Mouse (Mus musculus) left cerebral cortex, postnatal 14 days (tissue): ENCODE data around the gene Fsd1. TPM values are rescaled to one million over a fixed set of nuclear protein-coding genes. Genes with fewer than 3 reads are reported as not detected.
A peak's percentile ranks its signal among the peaks of the same experiment; 100 is the strongest.
"Not testable (repeated sequence)": the region's sequence is repeated elsewhere in the genome, so short reads cannot be mapped to it uniquely, and the experiment has no call there.

ENCODE experiments used
- DNase-seq, 2 experiments: peaks; one replicate each; pipeline ENCODE4 v3.0.0; 2021 to 2022; ENCODE audit warnings: low spot score in 2 of 2, mixed read lengths in 1 of 2
- intact Hi-C: fragments of 180-260 bp; cut with DNase I; formaldehyde crosslinking; loops from one replicate; pipeline ENCODE4 v1.15.1; 2025
- long read RNA-seq, 2 experiments: library from polyadenylated mRNA; stranded (forward); transcript quantifications; one replicate each; pipeline ENCODE4 v2.0.0; 2021
- total RNA-seq, 2 experiments: library from RNA; stranded (reverse); gene quantifications; 2 replicates each; pipeline ENCODE4 v1.2.3; 2021

Fsd1 gene
- total RNA-seq = 10 to 100 TPM; 89.9 to 97.3 TPM
- long read RNA-seq, experiment 1, transcript Fsd1-201 (13 exons, 1,748 nt) = major isoform, 135 of 154 reads
- long read RNA-seq, experiment 1, partial matches to known transcripts = 6 of 154 reads
- long read RNA-seq, experiment 1, other reads (novel, unspliced or antisense) = 13 of 154 reads
- long read RNA-seq, experiment 2, transcript Fsd1-201 (13 exons, 1,748 nt) = major isoform, 98 of 145 reads
- long read RNA-seq, experiment 2, partial matches to known transcripts = 15 of 145 reads
- long read RNA-seq, experiment 2, other reads (novel, unspliced or antisense) = 32 of 145 reads

DNA sequence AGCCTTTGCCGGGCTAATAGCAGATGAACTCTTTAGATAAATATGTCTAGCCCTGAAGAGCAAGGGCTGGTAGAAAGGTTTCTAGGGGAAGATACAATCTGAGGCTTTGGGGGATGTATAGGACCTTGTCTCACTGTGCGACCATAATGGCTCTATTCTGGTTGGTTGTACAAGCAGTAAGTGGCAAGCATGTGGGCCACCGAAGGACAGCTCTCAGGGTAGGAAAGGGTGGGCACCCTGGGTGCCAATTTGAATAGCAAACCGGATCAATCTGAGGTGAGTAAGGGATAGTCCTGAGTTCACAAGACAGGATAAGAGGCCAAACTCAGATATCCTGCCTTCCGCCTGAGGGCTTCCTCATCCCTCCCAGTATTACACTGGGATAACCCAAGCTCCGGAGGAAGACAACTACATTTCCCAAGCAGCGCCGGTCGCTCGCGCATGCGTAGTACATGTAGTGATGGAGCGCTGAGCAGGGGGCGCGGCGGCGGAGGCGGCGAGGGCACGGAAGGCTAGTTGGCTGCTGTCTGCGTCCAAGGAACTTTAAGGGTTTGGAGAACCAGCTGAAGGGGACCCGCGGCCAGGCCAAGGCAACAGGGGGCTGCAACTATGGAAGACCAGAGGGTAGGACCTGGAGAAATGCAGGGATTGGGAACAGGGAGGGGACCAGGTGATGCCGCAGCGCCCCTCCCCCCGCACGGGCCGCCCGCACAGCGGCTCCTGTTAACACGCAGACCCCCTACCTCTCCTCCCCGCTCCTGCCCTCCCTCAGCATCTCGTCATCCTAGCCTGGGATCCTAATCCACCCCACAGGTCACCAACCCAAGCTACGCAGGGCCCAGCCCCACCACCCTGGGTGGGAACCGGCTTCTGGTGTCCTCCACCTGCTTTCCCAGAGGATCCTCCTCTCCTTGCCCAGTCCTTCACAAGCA, at the start of gene Fsd1:
Gene Fsd1, plus strand, starts transcription at position 480 of the 932 bp plus-strand sequence.
- intact Hi-C loops = no loop called here
- DNase-seq = peak; percentile 87 to 89

DNA sequence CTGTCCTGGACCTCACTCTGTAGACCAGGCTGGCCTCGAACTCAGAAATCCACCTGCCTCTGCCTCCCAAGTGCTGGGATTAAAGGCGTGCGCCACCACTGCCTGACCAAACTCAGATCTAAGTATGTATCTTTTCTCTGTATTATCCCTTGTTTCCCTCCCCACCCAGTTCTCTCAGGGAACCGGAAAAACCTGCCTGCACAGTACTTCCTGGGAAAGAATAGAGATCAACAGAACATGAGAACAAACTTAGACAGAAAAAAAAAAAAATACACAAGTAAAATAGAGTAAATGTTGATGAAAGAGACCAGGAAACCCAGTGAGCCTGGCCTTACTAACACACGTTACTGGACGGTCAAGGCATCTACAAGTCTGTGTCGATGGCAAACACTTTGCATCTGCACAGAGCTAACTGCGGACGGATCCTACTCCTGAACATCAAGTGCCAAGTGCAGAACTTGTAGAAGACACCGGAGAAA, 41.9 kb upstream of the Fsd1 start:
- DNase-seq, intact Hi-C loops: not testable (repeated sequence)

DNA sequence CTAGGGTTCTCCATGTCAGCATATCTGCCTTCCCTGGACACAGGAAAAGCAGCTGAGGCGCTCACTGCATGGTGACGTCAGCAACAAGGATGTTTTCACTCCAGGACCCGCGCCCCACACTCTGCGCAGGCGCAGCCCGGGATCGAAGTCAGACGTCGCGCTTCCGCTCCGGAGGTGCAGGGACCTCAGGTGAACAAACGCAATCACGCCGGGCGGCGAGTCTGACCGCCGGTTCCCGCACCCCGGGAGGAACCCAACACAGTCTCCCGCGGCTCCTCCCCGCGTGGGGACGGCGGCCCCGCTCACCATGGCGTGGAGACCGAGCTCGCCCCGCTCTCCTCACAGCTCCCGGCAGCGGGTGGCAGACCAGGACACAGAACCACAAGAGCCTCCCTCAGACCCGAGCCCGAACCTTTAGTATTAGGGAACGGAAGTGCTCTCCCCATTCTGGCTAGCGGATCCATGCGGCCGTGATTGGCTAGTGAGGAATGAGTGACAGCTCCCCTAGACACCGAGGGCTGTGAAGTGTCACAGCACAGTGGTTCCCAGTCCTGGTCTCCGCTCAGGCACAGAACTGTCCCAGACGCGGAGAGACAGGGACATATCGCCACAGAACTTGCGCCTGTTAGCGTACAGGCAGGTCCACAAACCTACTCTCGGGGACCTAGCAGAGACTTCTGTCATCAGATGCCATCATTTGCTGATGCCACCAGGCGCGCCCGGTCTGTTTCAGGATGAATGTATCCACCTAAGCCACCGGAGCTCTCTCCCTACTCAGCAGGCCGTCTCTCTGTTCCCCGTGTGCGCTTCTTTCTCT, 41.2 kb upstream of the Fsd1 start:
- intact Hi-C loops = loop anchor here (5.0 kb wide), 1 partner anchor 53 kb away; the partner anchor contains the start of gene Zfp959
- DNase-seq = peak; percentile 94 to 96

DNA sequence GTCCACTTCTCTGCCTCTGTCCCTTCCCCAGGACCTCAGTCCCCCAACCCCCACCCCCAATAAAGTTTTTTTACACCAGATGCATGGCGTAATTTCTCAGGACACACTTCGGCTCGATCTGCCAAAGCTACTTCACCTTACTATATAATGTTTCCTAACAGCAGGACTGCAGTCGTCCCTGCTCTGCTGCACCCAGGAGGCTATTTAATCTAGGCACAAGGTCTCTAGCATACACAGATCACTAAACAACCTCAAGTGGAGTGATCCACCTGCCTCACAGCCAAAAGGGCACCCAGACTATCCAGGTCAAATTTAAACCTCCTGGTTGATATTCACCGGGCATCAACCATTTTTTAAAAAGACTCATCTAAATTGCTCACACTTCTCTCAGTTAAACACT, 40.6 kb upstream of the Fsd1 start:
- intact Hi-C loops = loop anchor here (5.0 kb wide), 1 partner anchor 53 kb away; the partner anchor contains the start of gene Zfp959
- DNase-seq = no peak

DNA sequence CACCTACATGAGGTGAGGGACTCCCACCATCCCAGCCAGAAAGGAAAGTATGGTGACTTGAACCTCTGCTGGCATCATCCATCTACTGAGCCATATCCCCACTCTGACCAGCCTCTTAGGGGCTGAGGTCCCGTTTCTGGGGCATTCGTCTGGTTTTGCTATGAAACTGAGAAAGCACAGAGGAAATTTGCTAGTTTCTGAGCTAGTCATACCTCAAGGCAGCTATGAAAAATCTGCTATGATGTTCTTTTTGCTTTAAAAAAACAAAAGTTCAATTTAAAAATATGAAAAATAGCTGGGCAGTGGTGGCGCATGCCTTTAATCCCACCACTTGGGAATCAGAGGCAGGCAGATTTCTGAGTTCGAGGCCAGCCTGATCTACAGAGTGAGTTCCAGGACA, 37.7 kb upstream of the Fsd1 start:
- DNase-seq = no peak
- intact Hi-C loops = loop anchor here (5.0 kb wide), 1 partner anchor 56 kb away; the partner anchor contains the start of gene Zfp959

DNA sequence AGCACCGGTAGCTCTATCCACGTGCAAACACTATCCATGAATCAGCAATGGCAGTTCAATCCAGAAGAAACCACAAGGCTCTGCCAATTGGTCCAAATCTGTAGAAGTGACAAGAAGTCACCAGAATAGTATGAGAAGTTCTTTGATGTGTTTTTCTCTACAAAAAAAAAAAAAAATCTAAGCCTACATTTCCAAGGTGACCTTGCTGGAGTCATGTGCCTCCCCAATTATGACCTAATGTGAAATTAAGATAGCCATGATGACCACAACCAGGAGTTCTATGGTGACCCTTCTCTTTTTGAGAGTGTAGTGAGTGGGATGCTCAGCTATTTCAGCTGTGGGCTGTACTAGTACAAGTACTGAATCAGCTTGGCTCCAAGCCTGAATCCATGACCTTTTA, 36.9 kb upstream of the Fsd1 start, which contains the start of gene Zfp119b:
Gene Zfp119b, minus strand, starts transcription at position 101 of the 400 bp plus-strand sequence.
- intact Hi-C loops = loop anchor here (5.0 kb wide), 1 partner anchor 57 kb away; the partner anchor contains the start of gene Zfp959
- DNase-seq = no peak

DNA sequence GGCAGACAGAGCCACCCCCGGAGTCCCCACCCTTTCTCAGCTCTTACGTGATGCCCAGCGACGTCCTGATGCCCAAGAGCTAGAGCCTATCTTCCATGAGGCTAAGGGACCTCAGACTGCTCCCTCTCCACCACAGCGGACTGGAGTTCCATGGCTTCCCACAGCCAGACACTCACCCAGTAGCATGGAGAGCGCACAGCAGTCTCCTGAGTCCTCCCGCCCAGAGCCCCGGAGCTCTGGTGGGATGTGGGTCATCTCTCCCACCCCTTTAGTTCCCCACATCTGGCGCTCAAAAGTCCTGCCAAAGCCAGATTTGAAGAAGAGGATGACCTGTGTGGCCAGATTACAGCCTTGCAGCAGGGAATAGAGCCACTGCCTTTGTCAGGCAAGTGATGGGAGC, 35.7 kb upstream of the Fsd1 start:
- no peak for DNase-seq
- intact Hi-C loops = no loop called here

DNA sequence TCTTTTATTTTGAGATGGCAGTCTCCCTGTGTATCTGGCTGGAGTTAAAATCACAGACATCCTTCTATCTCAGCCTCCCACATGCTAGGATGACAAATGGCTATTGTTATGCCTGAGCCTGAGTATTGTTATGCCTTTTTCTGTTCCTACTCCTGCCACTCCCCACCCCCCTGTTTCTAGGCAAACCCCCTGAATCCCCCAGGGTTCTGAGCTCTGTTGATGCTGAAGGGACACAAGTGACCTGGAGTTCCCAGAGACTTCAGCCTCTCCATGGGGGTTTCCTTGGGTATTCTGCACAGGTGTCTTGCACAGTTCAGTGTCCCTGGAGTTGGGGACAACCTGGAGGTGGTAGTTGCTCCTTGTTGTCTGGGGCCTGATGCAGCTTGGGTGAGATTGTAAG, 34.3 kb upstream of the Fsd1 start:
- no peak for DNase-seq
- intact Hi-C loops = no loop called here

DNA sequence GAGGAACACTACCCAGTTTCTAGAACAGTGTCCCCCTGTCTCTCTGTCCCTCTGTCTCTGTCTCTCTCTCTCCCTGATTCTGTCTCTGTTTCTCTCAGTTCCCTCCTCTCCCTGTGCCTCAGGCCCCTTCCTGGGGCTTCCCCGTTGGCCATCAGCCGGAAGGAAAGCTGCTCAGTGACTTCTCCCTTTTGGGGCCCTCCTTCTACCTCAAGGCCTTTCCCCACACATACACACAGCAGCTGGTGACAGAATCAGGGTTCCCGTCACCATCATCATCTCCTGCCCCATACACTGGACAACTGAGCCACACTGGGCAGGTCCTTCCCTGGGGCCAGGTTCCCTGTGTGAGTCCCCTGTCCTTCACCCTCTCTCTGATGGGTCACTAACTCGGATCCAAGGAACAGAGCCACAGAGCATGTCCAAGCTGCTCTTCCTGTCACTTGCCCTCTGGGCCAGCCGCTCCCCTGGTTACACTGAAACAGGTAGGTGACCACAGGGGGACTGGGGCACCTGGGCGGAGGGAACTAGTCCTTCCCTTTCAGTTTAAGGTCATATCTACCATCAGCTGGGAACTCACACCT, 33.8 kb upstream of the Fsd1 start, which contains the start of gene Ebi3:
Gene Ebi3, plus strand, starts transcription at position 194 of the 581 bp plus-strand sequence.
- DNase-seq = peak in 1 of 2 experiments; percentile 3
- intact Hi-C loops = no loop called here

DNA sequence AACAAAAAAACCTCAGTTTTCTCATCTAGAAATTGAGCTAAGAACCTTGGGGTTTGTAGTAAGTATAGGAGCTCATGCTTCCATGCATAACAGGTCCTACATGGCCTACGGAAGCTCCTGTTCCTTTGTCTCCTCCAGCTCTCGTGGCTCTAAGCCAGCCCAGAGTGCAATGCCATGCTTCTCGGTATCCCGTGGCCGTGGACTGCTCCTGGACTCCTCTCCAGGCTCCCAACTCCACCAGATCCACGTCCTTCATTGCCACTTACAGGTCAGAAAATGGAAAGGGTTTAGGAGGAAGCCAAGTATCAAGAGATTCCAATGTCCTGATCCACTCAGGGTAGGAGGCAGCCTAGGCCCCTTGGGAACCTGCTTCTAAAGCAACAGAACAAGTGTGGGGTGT, 32.6 kb upstream of the Fsd1 start:
- intact Hi-C loops = no loop called here
- DNase-seq = no peak

DNA sequence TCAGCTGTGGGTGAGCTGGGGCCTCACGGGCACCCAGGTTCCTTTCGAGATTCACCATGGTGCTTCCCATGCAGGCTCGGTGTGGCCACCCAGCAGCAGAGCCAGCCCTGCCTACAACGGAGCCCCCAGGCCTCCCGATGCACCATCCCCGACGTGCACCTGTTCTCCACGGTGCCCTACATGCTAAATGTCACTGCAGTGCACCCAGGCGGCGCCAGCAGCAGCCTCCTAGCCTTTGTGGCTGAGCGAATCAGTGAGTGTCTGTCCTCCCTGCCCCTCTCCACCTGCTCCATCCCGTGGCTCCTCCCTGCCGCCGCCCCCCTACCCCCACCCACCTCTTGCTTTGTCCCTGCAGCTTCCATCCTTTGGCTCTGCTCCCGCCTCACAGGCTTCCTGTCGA, 32.1 kb upstream of the Fsd1 start:
- intact Hi-C loops = no loop called here
- DNase-seq = no peak

DNA sequence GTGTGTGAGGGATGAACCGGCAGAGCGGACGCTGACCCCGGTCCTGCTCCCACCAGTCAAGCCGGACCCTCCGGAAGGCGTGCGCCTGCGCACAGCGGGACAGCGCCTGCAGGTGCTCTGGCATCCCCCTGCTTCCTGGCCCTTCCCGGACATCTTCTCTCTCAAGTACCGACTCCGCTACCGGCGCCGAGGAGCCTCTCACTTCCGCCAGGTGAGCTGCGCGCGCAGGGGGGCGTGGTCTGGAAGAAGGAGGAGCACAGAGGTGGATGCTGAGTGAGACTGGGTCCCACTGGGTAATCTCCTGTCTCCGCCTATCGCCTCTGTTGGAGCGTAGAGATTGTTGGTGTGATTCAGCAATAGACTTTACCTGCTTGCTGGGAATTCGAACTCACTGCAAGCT, 30.2 kb upstream of the Fsd1 start:
- intact Hi-C loops = loop anchor here (5.0 kb wide), 1 partner anchor 254 kb away; no protein-coding TSS in a partner anchor
- DNase-seq = peak; percentile 67 to 82

DNA sequence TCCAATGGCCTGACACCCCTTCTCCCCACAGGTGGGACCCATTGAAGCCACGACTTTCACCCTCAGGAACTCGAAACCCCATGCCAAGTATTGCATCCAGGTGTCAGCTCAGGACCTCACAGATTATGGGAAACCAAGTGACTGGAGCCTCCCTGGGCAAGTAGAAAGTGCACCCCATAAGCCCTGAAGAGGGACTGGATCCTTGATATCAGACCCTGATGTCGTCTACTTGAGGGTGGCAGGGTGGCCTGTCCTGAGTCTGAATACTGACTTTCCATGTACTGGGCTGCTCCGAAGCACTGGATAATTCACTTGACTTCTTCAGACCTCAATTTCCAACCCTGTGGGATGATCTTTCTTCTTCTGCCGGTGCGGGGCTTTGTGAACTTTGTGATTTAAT, 29.7 kb upstream of the Fsd1 start:
- no peak for DNase-seq
- intact Hi-C loops = loop anchor here (5.0 kb wide), 1 partner anchor 254 kb away; no protein-coding TSS in a partner anchor

DNA sequence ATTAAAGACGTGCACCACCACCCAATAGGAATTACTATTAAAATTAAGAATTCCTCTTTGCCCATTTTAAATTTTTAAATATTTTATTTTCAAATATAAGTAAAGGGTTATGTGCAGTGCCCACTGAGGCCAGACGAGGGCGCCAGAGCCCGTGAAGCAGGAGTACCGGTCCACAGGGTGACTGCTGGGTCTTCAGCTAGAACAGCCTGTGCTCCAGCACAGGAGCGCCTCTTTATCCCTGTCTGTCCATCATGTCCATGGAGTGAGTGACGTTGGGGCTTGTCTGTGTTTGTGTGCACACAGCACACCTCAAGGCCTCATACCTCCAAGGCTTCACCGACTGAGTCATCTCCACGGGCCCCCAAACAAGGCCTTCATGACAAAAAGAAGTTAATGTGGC, 29.1 kb upstream of the Fsd1 start:
- DNase-seq = peak; percentile 71 to 79
- intact Hi-C loops = loop anchor here (5.0 kb wide), 1 partner anchor 255 kb away; no protein-coding TSS in a partner anchor

DNA sequence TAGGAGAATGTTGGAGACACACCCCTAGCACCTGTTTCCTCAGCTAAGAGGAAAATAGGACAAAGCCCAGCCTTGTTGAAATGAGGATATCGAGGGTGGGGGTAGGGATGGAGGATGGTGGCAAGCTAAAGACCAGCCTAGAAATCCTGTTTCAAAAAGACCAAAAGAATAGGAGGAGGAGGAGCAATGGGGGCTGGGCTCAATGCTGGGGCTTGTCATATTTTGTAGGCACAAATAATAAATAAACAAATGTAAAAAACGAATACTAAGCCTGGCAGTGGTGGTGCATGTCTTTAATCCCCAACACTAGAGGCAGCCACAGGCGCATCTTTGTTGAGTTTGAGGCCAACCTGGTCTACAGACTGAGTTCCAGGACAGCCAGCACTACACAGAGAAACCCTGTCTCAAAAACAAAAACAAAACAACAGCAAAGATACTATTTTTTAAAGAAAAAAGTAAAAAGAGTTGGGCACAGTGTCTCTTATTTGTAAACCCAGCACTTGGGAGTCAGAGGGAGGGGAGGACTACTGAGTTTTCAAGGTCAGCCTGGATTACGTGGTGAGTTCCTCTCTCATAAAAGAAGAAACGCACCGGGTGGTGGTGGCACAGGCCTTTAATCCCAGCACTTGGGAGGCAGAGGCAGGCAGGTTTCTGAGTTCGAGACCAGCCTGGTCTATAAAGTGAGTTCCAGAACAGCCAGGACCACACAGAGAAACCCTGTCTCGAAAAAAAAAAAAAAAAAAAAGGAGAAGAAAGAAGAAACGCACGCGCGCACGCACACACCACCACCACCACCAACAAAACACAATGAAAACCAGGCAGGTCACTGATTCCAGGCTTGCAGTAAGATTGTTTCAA, 28.4 kb upstream of the Fsd1 start:
- intact Hi-C loops = loop anchor here (5.0 kb wide), 1 partner anchor 256 kb away; no protein-coding TSS in a partner anchor
- no peak for DNase-seq

DNA sequence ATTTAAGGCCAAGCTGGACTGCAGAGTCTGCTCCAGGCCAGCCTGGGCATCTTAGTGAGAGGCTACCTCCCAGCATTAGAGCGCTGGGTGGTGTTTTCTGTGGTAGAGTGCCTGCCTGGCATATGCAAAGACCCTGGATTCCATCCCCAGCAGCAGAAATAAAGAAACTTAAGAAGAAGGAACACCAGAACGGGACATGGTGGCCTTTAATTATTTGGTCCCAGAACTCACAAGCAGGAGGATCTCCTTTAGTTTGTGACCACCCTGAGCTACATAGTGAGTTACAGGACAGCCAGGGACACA, 27.8 kb upstream of the Fsd1 start:
- intact Hi-C loops = loop anchor here (5.0 kb wide), 1 partner anchor 256 kb away; no protein-coding TSS in a partner anchor
- DNase-seq = no peak

DNA sequence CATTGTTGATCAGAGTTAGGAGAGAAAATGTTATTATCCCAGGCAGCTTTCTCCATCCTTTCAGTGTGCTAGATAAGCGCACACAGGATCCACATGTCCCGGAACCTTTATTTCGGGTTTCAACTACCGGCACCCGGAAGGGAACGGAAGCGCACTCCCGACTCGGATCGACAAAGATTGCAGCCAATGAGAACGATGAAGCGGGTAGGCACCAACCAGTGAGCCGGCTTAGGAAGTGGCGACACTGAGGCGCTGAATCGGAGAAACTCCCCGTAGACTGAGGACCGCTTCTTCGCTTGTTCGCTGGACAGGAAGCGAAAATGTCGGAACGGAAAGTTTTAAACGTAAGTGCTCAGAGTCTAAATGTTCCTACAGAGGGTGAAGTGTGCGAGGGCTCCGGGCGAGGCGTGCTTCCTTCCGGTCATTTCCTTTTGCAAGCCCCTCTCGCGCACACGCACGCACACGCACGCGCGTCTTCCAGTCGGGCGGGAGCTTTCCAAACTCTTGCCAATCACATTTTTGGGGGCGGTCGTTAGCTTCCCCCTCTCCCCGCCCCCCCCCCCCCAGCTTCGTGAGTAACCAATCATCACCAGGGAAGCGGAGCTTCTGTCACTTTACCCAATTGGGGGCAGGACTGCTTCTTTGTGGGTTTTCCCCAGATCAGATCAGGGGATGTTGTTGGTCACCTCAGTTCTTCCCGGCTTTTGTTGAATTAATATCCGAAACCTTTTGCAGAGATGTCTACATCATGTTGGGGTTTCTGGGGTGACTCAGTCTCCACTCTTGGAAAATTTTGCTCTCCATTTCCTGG, 27.2 kb upstream of the Fsd1 start, which contains the start of gene Yju2:
Gene Yju2, plus strand, starts transcription at position 182 of the 811 bp plus-strand sequence.
- intact Hi-C loops = loop anchor here (5.0 kb wide), 1 partner anchor 257 kb away; no protein-coding TSS in a partner anchor
- peak; percentile 95 to 98 for DNase-seq
